Mouse (Mus musculus) right cerebral cortex, postnatal 25 days (tissue): Measurements from ENCODE around the gene Amd2.

Experiments used
- DNase-seq: peaks from one replicate; pipeline ENCODE4 v3.0.0; 2022

The Amd2 gene

GRCm38 (mm10) chr10:35711792-35712191 lies at the start of gene Amd2:
Gene Amd2, minus strand, starts transcription at chr10:35711892.
- no peak for DNase-seq

- no peak for DNase-seq
Measured at GRCm38 (mm10) chr10:35761280-35761679, 49.6 kb upstream of the Amd2 start.

- no peak for DNase-seq
Measured at GRCm38 (mm10) chr10:35737639-35738038, 25.9 kb upstream of the Amd2 start.

- DNase-seq: no peak
Measured at GRCm38 (mm10) chr10:35714266-35714665, 2.6 kb upstream of the Amd2 start.
